In the genomic region with DNA sequence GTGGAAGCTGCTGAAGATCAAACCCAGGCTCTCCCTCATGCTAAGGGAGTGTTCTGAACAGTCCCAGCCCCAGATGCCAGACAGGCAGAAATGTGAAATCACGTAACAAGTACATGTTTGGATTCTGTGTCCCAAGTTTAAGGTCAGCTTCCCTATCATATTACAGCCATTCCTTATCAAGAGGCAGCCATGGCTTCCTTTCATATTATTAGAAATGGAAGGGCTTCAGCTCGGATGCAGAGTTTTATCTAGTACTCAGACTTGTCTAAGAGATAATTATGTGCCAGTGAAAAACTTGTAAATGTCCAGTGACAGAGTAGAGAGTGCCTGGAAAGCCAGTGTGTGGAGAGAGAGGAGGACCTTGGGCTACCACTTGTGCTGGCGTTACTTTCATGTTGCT, we compare ENCODE assay signal across 23 mouse cellular contexts. TPM values are rescaled to one million over a fixed set of nuclear protein-coding genes. Genes with fewer than 3 reads are reported as not detected.
DNase-seq lines count a peak whose midpoint lies in the region; ATAC-seq and TF ChIP-seq lines count a peak whose summit lies in the region.
"Had no signal": no experiment of that assay in that cellular context is flagged by ENCODE, and none has a peak within 500 bp of the region (broad histone marks: within the 10 kb centered on the region; RNA-seq: fewer than 3 reads in every experiment).

No protein-coding gene starts in this region.

- no peak overlapping the region for H3K4me2 ChIP-seq in lung, embryonic 14.5 days
- H3K4me2 ChIP-seq: embryonic facial prominence, embryonic 15.5 days; forebrain, embryonic 15.5 days; midbrain, embryonic 13.5 days had no signal

- H3K36me3 ChIP-seq in lung, embryonic 14.5 days (ENCODE audit: insufficient read depth) = no peaks in the 10 kb centered on the region
- H3K36me3 ChIP-seq: embryonic facial prominence, embryonic 15.5 days; forebrain, embryonic 15.5 days; midbrain, embryonic 13.5 days had no signal

- peak; percentile 75 for DNase-seq in lung, embryonic 14.5 days
- DNase-seq in lung, adult 2 months = no peak
- peak; percentile 4 to 13 for DNase-seq in heart, postnatal 36 days
- DNase-seq in lung, postnatal 14 days = peak; percentile 24
- no peak for DNase-seq in adrenal gland, adult (ENCODE audit: inconsistent age in 2 of 2, low spot score in 1 of 2)
- no peak for DNase-seq in cerebellum, adult 9-10 months
- no peak for DNase-seq in thymus, postnatal 10 days (ENCODE audit: low spot score in 2 of 2)
- DNase-seq: adrenal gland, adult 8-10 months; cerebellum, adult 2 months; gastrocnemius, postnatal 10 days; kidney, adult 9 months; kidney, postnatal 14 days; layer of hippocampus, postnatal 36 days; right cerebral cortex, postnatal 14 days; thymus, postnatal 14 days had no signal

- no peak overlapping the region for H3K4me3 ChIP-seq in lung, embryonic 14.5 days (ENCODE audit: low read depth, low read length)
- H3K4me3 ChIP-seq in lung, adult 2 months (replicated peaks; ENCODE audit: extremely low read depth, low read depth, low read length) = no peak overlapping the region
- H3K4me3 ChIP-seq: embryonic facial prominence, embryonic 15.5 days; forebrain, embryonic 15.5 days; layer of hippocampus, adult 2 months; megakaryocyte, embryonic 14.5 days; midbrain, embryonic 13.5 days had no signal

- H3K9me3 ChIP-seq in lung, embryonic 14.5 days (ENCODE audit: low read depth, low read length) = no peaks in the 10 kb centered on the region
- H3K9me3 ChIP-seq: embryonic facial prominence, embryonic 15.5 days; forebrain, embryonic 15.5 days; megakaryocyte, embryonic 14.5 days; midbrain, embryonic 13.5 days had no signal

- no peak overlapping the region for H3K9ac ChIP-seq in lung, embryonic 14.5 days
- H3K9ac ChIP-seq: embryonic facial prominence, embryonic 15.5 days; forebrain, embryonic 15.5 days; midbrain, embryonic 13.5 days had no signal

- TF ChIP-seq CTCF in lung, embryonic 14.5 days (IDR thresholded peaks at IDR 0.05; ENCODE audit: low read depth) = no peak
- TF ChIP-seq CTCF in lung, adult 2 months (IDR thresholded peaks at IDR 0.05; ENCODE audit: insufficient read depth, low read length) = no peak

- intact Hi-C loops in heart, postnatal 36 days (cut with DNase I) = loop anchor here (5.0 kb wide), 1 partner anchor 64 kb away; a partner anchor contains a TSS

- no peaks in the 10 kb centered on the region for H3K27me3 ChIP-seq in lung, embryonic 14.5 days (ENCODE audit: insufficient read depth, low read length)
- H3K27me3 ChIP-seq: embryonic facial prominence, embryonic 15.5 days; forebrain, embryonic 15.5 days; megakaryocyte, embryonic 14.5 days; midbrain, embryonic 13.5 days had no signal

- no peak for TF ChIP-seq POLR2A in lung, adult 2 months (IDR thresholded peaks at IDR 0.05; ENCODE audit: borderline replicate concordance, extremely low read depth, low read depth, low read length)

- WGBS in lung, embryonic 14.5 days = 17% methylated on average over 3 of the region's 3 CpGs
- WGBS in lung, adult 2 months = 28% methylated on average over 3 of the region's 3 CpGs

- H3K27ac ChIP-seq in lung, embryonic 14.5 days (ENCODE audit: low read depth) = no peak overlapping the region
- H3K27ac ChIP-seq: embryonic facial prominence, embryonic 15.5 days; forebrain, embryonic 15.5 days; hindbrain, postnatal 0 days; layer of hippocampus, adult 2 months; midbrain, embryonic 13.5 days had no signal

- peak; percentile 88 for ATAC-seq in lung, embryonic 14.5 days (ENCODE audit: insufficient read depth)
- ATAC-seq: forebrain, embryonic 15.5 days; hindbrain, postnatal 0 days; intestine, embryonic 16.5 days; midbrain, embryonic 13.5 days had no signal

- H3K4me1 ChIP-seq in lung, embryonic 14.5 days (ENCODE audit: insufficient read depth) = no peaks in the 10 kb centered on the region
- H3K4me1 ChIP-seq in lung, adult 2 months (ENCODE audit: control insufficient read depth, insufficient read depth, low read length) = no peaks in the 10 kb centered on the region
- H3K4me1 ChIP-seq: embryonic facial prominence, embryonic 15.5 days; forebrain, embryonic 15.5 days; megakaryocyte, embryonic 14.5 days; midbrain, embryonic 13.5 days had no signal

RNA-seq across cellular contexts. Expression of a gene that starts 34.6 kb away (rescaled TPM):
- 5.1 and 6.5 TPM in 2 replicates for polyA plus RNA-seq in lung, embryonic 14.5 days (2014; fragmentation: Nextera tagmentation; extraction: Ambion mirVana)
- polyA plus RNA-seq in lung, adult 2 months (2012; rRNA removed) = 24.6 and 25.0 TPM in 2 replicates
- 1 to 10 TPM; 5.1 to 5.3 TPM for total RNA-seq in heart, postnatal 36 days (2021)
- total RNA-seq: MEL had no signal
- polyA plus RNA-seq: embryonic facial prominence, embryonic 15.5 days had no signal

Comparison
In these comparisons a context has a peak if more than half of its experiments do, and no peak if none do; other contexts are left out.
1. DNase-seq: peak in lung, embryonic 14.5 days (single experiment), heart, postnatal 36 days (2 of 2) and lung, postnatal 14 days (single experiment); none in lung, adult 2 months (single experiment), adrenal gland, adult (0 of 2), cerebellum, adult 9-10 months (single experiment) and thymus, postnatal 10 days (0 of 2).